Mouse (Mus musculus) G1E (cell line): ENCODE data around the gene Elk4.

Experiments
- CTCF ChIP-seq: IDR thresholded peaks from 2 replicates; pipeline ENCODE4 v1.5.1; 2012; ENCODE audit warnings: low read depth, low read length, inconsistent platforms, mixed read lengths
- GATA1 ChIP-seq: IDR thresholded peaks from 2 replicates; pipeline ENCODE4 v1.6.1; 2012; ENCODE audit warnings: borderline replicate concordance, low read length, inconsistent platforms, mixed read lengths
- GATA2 ChIP-seq: IDR thresholded peaks from 2 replicates; pipeline ENCODE4 v1.6.1; 2012; ENCODE audit warnings: low read depth, low read length, inconsistent platforms, borderline replicate concordance
- TAL1 ChIP-seq: conservative IDR thresholded peaks from 2 replicates; pipeline ENCODE4 v1.6.1; 2012; ENCODE audit warnings: low read depth, low read length, inconsistent platforms, mixed read lengths

DNA sequence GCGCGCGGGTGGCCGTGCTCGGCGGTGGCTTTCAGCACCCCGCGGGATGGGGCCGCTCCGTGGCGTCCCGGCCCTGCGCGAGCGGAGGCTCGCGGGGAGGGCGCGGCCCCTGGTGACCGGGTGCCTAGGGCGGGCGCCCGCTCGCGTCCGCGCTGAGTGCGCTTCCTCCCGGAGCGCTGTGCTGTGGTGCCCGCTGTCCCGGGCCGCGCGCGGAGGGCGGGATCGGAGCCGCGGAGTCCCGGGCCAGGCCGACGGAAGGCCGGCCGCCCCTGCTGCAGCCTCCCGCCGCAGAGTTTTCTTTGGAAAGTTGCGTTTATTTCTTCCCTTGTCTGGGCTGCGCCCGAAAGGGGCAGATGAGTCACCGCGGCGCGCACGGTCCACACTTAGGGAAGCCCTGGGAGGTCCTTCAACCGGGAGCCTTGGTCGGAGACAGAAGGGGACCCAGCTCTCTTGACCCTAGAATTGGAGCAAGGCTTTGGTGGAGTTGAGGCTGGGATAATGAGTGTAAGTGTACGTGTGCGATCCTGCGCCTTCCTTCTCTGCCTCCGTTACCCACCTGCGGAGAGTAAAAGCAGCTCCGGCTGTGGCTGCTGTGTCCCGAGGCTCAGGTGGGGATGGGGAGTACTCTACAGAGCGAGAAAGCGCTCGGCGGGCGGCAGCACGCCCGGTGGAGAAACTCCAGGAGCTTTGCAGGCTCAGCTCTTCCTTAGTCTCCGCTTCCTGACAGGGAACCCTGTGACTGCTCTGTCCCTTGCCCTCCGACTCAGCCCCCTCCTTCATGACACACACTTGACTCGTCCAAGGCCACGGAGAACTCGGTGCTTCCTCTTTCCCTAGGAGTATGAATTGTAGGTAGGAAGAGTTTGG is 44.1 kb upstream of the Elk4 start:
- no peak for TF ChIP-seq CTCF
- TF ChIP-seq TAL1: no peak
- TF ChIP-seq GATA2: no peak
- TF ChIP-seq GATA1: no peak
